Mouse (Mus musculus) hindbrain, postnatal 0 days (tissue): ENCODE measurements around the gene Crlf1. TPM values are rescaled to one million over a fixed set of nuclear protein-coding genes. Genes with fewer than 3 reads are reported as not detected.
A peak's percentile ranks its signal among the peaks of the same experiment; 100 is the strongest.

ENCODE experiments used
- ATAC-seq: fragments of 200-750 bp; cut with Nextera tagmentation; 2 replicates; pipeline ENCODE4 v1.8.0; 2017; ENCODE audit warnings: mild to moderate bottlenecking, moderate TSS enrichment, moderate library complexity
- DNase-seq: peaks from one replicate; pipeline ENCODE4 v3.0.0-alpha.2; 2015; ENCODE audit warnings: low spot score
- H3K27ac ChIP-seq: fragments of 300-500 bp; sonication (generic); 2 replicates; pipeline ENCODE4 v1.5.1; 2014; ENCODE audit warnings: mild to moderate bottlenecking
- H3K27me3 ChIP-seq: fragments of 300-500 bp; sonication (generic); 2 replicates; pipeline ENCODE4 v1.6.1; 2014; ENCODE audit warnings: low read length, mixed read lengths; ENCODE audit not compliant: insufficient read depth
- H3K36me3 ChIP-seq: fragments of 300-500 bp; sonication (generic); 2 replicates; pipeline ENCODE4 v1.6.1; 2014; ENCODE audit warnings: low read length, mixed read lengths; ENCODE audit not compliant: insufficient read depth
- H3K4me1 ChIP-seq: fragments of 300-500 bp; sonication (generic); 2 replicates; pipeline ENCODE4 v1.6.1; 2014; ENCODE audit warnings: antibody characterized with exemption, low read length, mixed read lengths; ENCODE audit not compliant: insufficient read depth
- H3K4me2 ChIP-seq: fragments of 300-500 bp; sonication (generic); 2 replicates; pipeline ENCODE4 v1.6.1; 2014; ENCODE audit warnings: low read depth, mild to moderate bottlenecking, low read length, moderate library complexity, mixed read lengths
- H3K4me3 ChIP-seq: fragments of 300-500 bp; sonication (generic); 2 replicates; pipeline ENCODE4 v1.5.1; 2014; ENCODE audit warnings: low read length
- H3K9ac ChIP-seq: fragments of 300-500 bp; sonication (generic); replicated peaks from 2 replicates; pipeline ENCODE4 v1.6.1; 2014; ENCODE audit warnings: mild to moderate bottlenecking, low read length, moderate library complexity, mixed read lengths
- H3K9me3 ChIP-seq: fragments of 300-500 bp; sonication (generic); 2 replicates; pipeline ENCODE4 v1.6.1; 2016; ENCODE audit warnings: low read length, mixed read lengths
- CTCF ChIP-seq: IDR thresholded peaks from 2 replicates; pipeline ENCODE4 v1.5.1; 2016; ENCODE audit warnings: antibody characterized with exemption, control low read depth, low read depth
- WGBS: fragments of 180-500 bp; shearing (Covaris S2); extraction: QIAGEN DNeasy Blood & Tissue Kit; methylation state at CpG from one replicate; pipeline ENCODE4 v1.1.7; 2014; 5-methylcytosine and 5-hydroxymethylcytosine counted together
- polyA plus RNA-seq: library from polyadenylated mRNA; unstranded; fragments of >200 nt; fragmentation: Nextera tagmentation; extraction: Ambion mirVana; gene quantifications from 2 replicates; pipeline ENCODE4 v1.2.1, GENCODE M21; 2015
- total RNA-seq: library from RNA; depleted of rRNA; stranded (reverse); fragments of >200 nt; gene quantifications from 2 replicates; pipeline ENCODE4 v1.2.3, GENCODE M21; 2014

Crlf1 gene
- total and polyA plus RNA-seq, 2 experiments from 2014 or later, result 6.5 to 16.3 TPM

- DNase-seq (no peak), ATAC-seq (no peak)
- no peaks in the 10 kb centered on the region for H3K27me3 ChIP-seq
- 31% methylated on average over 13 of the region's 13 CpGs for WGBS
- H3K36me3 ChIP-seq, result peaks cover 18% of the 10 kb centered on the region
- peak overlapping the region; percentile 64 for H3K4me2 ChIP-seq
- peak overlapping the region; percentile 98 for H3K9ac ChIP-seq
- H3K4me1 ChIP-seq, result peaks cover 7% of the 10 kb centered on the region; the same call in 1 of the 2 replicates
- peak overlapping the region; percentile 89 for H3K4me3 ChIP-seq
- TF ChIP-seq CTCF, result no peak
- peak overlapping the region; percentile 93 for H3K27ac ChIP-seq
- H3K9me3 ChIP-seq, result no peaks in the 10 kb centered on the region
These were observed 35.3 kb downstream of the Crlf1 start for GRCm38 (mm10) chr8:70528182-70528797.

- H3K4me3 ChIP-seq, result no peak overlapping the region
- ATAC-seq, result no peak
- no peaks in the 10 kb centered on the region for H3K27me3 ChIP-seq
- WGBS, result 86% methylated on average over 5 of the region's 5 CpGs
- 0 out of 2 replicates have a peak overlapping the region, but pooled peaks have one; percentile 13 for H3K9ac ChIP-seq
- DNase-seq, result no peak
- no peaks in the 10 kb centered on the region for H3K9me3 ChIP-seq
- no peak overlapping the region for H3K4me2 ChIP-seq
- H3K27ac ChIP-seq, result no peak overlapping the region
- H3K36me3 ChIP-seq, result peaks cover 24% of the 10 kb centered on the region
- H3K4me1 ChIP-seq, result peaks cover 4% of the 10 kb centered on the region; the same call in 1 of the 2 replicates
- TF ChIP-seq CTCF, result no peak
These were observed 36.3 kb downstream of the Crlf1 start for GRCm38 (mm10) chr8:70529299-70529698.

GRCm38 (mm10) chr8:70529741-70530161 lies 36.8 kb downstream of the Crlf1 start:
- Histone ChIP-seq H3K27me3 (no peaks in the 10 kb centered on the region), H3K9me3 (no peaks in the 10 kb centered on the region), H3K9ac (no peak overlapping the region), H3K4me2 (no peak overlapping the region), H3K36me3 (peaks cover 28% of the 10 kb centered on the region), H3K27ac (no peak overlapping the region), H3K4me3 (no peak overlapping the region), H3K4me1 (peaks cover 4% of the 10 kb centered on the region; the same call in 1 of the 2 replicates)
- DNase-seq (no peak), ATAC-seq (no peak)
- 89% methylated on average over 3 of the region's 3 CpGs for WGBS
- TF ChIP-seq CTCF, result no peak

- Histone ChIP-seq H3K36me3 (peaks cover 34% of the 10 kb centered on the region), H3K9ac (no peak overlapping the region), H3K27ac (no peak overlapping the region), H3K4me2 (no peak overlapping the region), H3K4me1 (peaks cover 4% of the 10 kb centered on the region; the same call in 1 of the 2 replicates), H3K9me3 (no peaks in the 10 kb centered on the region), H3K4me3 (no peak overlapping the region), H3K27me3 (no peaks in the 10 kb centered on the region)
- no peak for ATAC-seq
- TF ChIP-seq CTCF, result peak; percentile 24
- WGBS, result 93% methylated on average over 2 of the region's 2 CpGs
- DNase-seq, result peak; percentile 25
These were observed 37.4 kb downstream of the Crlf1 start for GRCm38 (mm10) chr8:70530314-70530713.

GRCm38 (mm10) chr8:70534281-70534680 lies 41.3 kb downstream of the Crlf1 start:
- Histone ChIP-seq H3K9me3 (no peaks in the 10 kb centered on the region), H3K27me3 (no peaks in the 10 kb centered on the region), H3K27ac (no peak overlapping the region), H3K9ac (no peak overlapping the region), H3K4me2 (no peak overlapping the region), H3K36me3 (peaks cover 39% of the 10 kb centered on the region), H3K4me3 (no peak overlapping the region), H3K4me1 (no peaks in the 10 kb centered on the region)
- DNase-seq (no peak), ATAC-seq (no peak)
- no peak for TF ChIP-seq CTCF
- 89% methylated on average over 12 of the region's 12 CpGs for WGBS

- Histone ChIP-seq H3K4me3 (no peak overlapping the region), H3K9me3 (no peaks in the 10 kb centered on the region), H3K27me3 (no peaks in the 10 kb centered on the region), H3K4me2 (no peak overlapping the region), H3K27ac (no peak overlapping the region), H3K4me1 (peaks cover 3% of the 10 kb centered on the region; the same call in 1 of the 2 replicates), H3K36me3 (peaks cover 39% of the 10 kb centered on the region), H3K9ac (no peak overlapping the region)
- WGBS, result 86% methylated on average over 3 of the region's 3 CpGs
- ATAC-seq (no peak), DNase-seq (no peak)
- no peak for TF ChIP-seq CTCF
These were observed 42.3 kb downstream of the Crlf1 start for GRCm38 (mm10) chr8:70535221-70535620.

GRCm38 (mm10) chr8:70535701-70536100 lies 42.7 kb downstream of the Crlf1 start:
- TF ChIP-seq CTCF, result no peak
- Histone ChIP-seq H3K27me3 (no peaks in the 10 kb centered on the region), H3K4me2 (no peak overlapping the region), H3K36me3 (peaks cover 39% of the 10 kb centered on the region), H3K27ac (no peak overlapping the region), H3K9ac (no peak overlapping the region), H3K4me1 (peaks cover 8% of the 10 kb centered on the region; the same call in 1 of the 2 replicates), H3K9me3 (no peaks in the 10 kb centered on the region), H3K4me3 (no peak overlapping the region)
- 84% methylated on average over 2 of the region's 2 CpGs for WGBS
- no peak for ATAC-seq
- no peak for DNase-seq
